Mouse (Mus musculus): ENCODE results near the gene Etd.

- TF ChIP-seq USF1 (IDR thresholded peaks at IDR 0.05; ENCODE audit: low read depth) (no peak), CTCF (IDR thresholded peaks at IDR 0.05; ENCODE audit: control insufficient read depth, insufficient read depth, insufficient read length) (no peak), MAX (IDR thresholded peaks at IDR 0.05) (no peak), MYOG (IDR thresholded peaks at IDR 0.05; ENCODE audit: control insufficient read depth, extremely low read depth, insufficient read length) (no peak)
These were observed at the start of gene Etd for GRCm38 (mm10) chrX:53434618-53435017.

All from C2C12 (cell line).